Mouse (Mus musculus) heart, embryonic 11.5 days (tissue): ENCODE results near the gene Snx4. TPM values are rescaled to one million over a fixed set of nuclear protein-coding genes. Genes with fewer than 3 reads are reported as not detected.

Experiments
- ATAC-seq: fragments of 200-750 bp; cut with Nextera tagmentation; replicated peaks from 2 replicates; pipeline ENCODE4 v1.8.0; 2017; ENCODE audit warnings: moderate library complexity; ENCODE audit not compliant: insufficient number of reproducible peaks, low FRiP score, low TSS enrichment
- H3K27ac ChIP-seq: fragments of 300-500 bp; sonication (generic); 2 replicates; pipeline ENCODE4 v1.5.1; 2014; ENCODE audit warnings: mild to moderate bottlenecking, low read depth, low read length
- H3K27me3 ChIP-seq: fragments of 300-500 bp; sonication (generic); 2 replicates; pipeline ENCODE4 v1.6.1; 2014; ENCODE audit warnings: mild to moderate bottlenecking, low read length, mixed read lengths; ENCODE audit not compliant: control insufficient read depth, insufficient read depth
- H3K36me3 ChIP-seq: fragments of 300-500 bp; sonication (generic); 2 replicates; pipeline ENCODE4 v1.6.1; 2014; ENCODE audit warnings: mild to moderate bottlenecking, low read length, moderate library complexity, mixed read lengths; ENCODE audit not compliant: control insufficient read depth, insufficient read depth
- H3K4me1 ChIP-seq: fragments of 300-500 bp; sonication (generic); 2 replicates; pipeline ENCODE4 v1.6.1; 2014; ENCODE audit warnings: low read length; ENCODE audit not compliant: control insufficient read depth, insufficient read depth
- H3K4me2 ChIP-seq: fragments of 300-500 bp; sonication (generic); 2 replicates; pipeline ENCODE4 v1.6.1; 2014; ENCODE audit warnings: mild to moderate bottlenecking, moderate library complexity
- H3K4me3 ChIP-seq: fragments of 300-500 bp; sonication (generic); 2 replicates; pipeline ENCODE4 v1.5.1; 2014; ENCODE audit warnings: low read depth, low read length
- H3K9ac ChIP-seq: fragments of 300-500 bp; sonication (generic); 2 replicates; pipeline ENCODE4 v1.6.1; 2014; ENCODE audit warnings: mild to moderate bottlenecking, low read depth, low read length, moderate library complexity
- H3K9me3 ChIP-seq: fragments of 300-500 bp; sonication (generic); replicated peaks from 2 replicates; pipeline ENCODE4 v1.6.1; 2016; ENCODE audit warnings: low read length; ENCODE audit not compliant: control insufficient read depth
- WGBS: fragments of 180-500 bp; shearing (Covaris S2); extraction: QIAGEN DNeasy Blood & Tissue Kit; methylation state at CpG from one replicate; pipeline ENCODE4 v1.1.7; 2014; ENCODE audit not compliant: insufficient replicate concordance; 5-methylcytosine and 5-hydroxymethylcytosine counted together
- polyA plus RNA-seq: library from polyadenylated mRNA; unstranded; fragments of >200 nt; fragmentation: Nextera tagmentation; extraction: Ambion mirVana; gene quantifications from 2 replicates; pipeline ENCODE4 v1.2.1, GENCODE M21; 2014

Gene Snx4
- polyA plus RNA-seq, 1 experiment from 2014 or later = 75.2 TPM

DNA sequence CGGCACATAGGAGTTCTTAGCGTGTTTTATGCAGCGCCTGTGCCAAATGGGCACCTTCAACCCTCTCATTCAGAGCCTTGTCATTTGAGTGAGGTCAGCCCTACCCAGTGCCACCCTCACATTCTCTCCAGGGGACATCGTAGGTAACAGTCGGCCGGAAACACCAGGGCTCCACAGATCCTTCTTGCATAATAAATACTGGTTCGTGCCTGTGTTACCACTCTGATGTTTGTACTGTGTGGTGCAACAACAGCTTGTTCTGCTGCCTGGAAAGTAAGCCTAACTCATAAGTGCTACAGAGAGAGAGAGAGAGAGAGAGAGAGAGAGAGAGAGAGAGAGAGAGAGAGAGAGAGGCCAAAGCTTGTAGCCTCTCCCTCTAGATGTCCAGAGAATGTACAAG, 66.8 kb downstream of the Snx4 start:
- Histone ChIP-seq H3K36me3 (no peaks in the 10 kb centered on the region), H3K27me3 (no peaks in the 10 kb centered on the region), H3K9me3 (no peaks in the 10 kb centered on the region), H3K4me3 (no peak overlapping the region), H3K9ac (no peak overlapping the region), H3K4me2 (no peak overlapping the region), H3K27ac (no peak overlapping the region), H3K4me1 (0 out of 2 replicates have a peak, but pooled peaks cover 2% of the 10 kb centered on the region)
- WGBS = 89% methylated on average over 7 of the region's 7 CpGs
- ATAC-seq = no peak

DNA sequence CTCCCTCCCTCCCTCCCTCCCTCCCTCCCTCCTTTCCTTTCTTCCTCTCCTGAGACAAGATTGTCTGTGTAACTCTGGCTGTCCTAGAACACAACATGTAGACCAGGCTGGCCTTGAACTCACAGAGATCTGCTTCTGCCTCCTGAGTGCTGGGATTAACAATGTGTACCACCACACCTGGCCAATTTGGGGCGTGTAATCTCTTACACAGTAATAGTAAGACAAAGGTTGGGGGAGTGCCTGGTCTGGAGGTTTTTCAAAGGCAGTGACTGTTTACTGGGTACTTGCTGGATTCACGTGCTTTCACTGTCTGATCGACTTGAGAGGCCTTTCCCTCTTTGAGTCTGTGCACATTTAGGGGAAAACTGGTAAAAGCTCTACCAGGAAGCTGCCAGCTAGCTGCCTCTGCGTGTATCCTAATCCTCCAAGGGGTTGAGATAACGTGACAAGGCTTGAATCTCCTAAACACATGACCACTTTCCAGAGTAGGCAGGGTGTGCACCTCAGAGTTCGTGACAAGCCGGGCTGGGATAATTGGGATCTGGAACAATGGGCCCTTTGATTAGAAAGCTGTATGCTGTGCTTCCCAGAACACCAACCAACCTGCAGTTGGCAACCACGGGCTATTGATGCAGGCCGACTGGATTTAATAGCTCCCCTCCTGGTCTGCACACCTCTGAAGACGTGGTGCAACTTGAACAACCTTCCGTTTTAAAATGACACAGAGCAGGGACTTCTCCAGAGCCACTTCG, 74.6 kb downstream of the Snx4 start:
- H3K9ac ChIP-seq = no peak overlapping the region
- no peak for ATAC-seq
- H3K4me2 ChIP-seq = no peak overlapping the region
- 50% methylated on average over 12 of the region's 12 CpGs for WGBS
- no peaks in the 10 kb centered on the region for H3K27me3 ChIP-seq
- no peak overlapping the region for H3K4me3 ChIP-seq
- H3K27ac ChIP-seq = no peak overlapping the region
- H3K36me3 ChIP-seq = no peaks in the 10 kb centered on the region
- no peaks in the 10 kb centered on the region for H3K9me3 ChIP-seq
- no peaks in the 10 kb centered on the region for H3K4me1 ChIP-seq

DNA sequence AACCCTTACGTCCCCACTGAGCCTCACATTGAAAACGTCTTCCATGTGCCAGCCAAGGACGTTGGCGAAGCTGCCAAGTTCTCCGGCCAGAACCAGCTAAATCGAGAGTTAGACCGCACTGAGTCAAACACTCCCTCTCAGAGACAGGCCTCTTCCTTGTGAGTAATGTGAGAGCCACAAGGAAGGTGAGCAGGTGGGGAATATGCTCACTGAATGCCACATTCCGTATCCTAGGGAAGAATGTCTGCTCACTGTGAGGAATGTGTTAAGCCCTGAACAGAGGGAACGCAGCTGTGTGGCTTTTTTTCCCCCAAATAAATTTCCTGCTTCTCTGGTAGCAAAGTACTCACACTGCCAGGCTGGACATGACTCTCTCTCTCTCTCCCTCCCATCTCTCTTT, 75.3 kb downstream of the Snx4 start:
- Histone ChIP-seq H3K27me3 (no peaks in the 10 kb centered on the region), H3K27ac (no peak overlapping the region), H3K9ac (no peak overlapping the region), H3K4me1 (no peaks in the 10 kb centered on the region), H3K36me3 (no peaks in the 10 kb centered on the region), H3K9me3 (no peaks in the 10 kb centered on the region), H3K4me2 (no peak overlapping the region), H3K4me3 (no peak overlapping the region)
- WGBS = 69% methylated on average over 9 of the region's 9 CpGs
- no peak for ATAC-seq

DNA sequence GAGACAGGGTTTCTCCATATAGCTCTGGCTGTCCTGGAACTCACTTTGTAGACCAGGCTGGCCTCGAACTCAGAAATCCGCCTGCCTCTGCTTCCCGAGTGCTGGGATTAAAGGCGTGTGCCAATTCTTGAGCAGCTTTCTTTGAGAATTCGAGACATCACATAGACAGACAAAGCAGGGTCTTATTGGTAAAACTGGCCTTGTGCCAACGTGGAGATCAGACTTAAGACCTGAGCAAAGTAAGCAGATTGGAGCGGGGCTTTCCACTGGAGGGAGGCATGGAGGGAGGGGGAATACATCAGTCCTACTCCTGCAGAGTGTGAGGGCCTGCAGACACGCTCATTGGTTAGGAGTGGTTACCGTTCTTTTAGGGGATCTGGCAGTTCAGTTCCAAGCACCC, 75.9 kb downstream of the Snx4 start:
- H3K4me3 ChIP-seq = no peak overlapping the region
- no peaks in the 10 kb centered on the region for H3K4me1 ChIP-seq
- H3K9ac ChIP-seq = no peak overlapping the region
- H3K36me3 ChIP-seq = no peaks in the 10 kb centered on the region
- H3K27ac ChIP-seq = no peak overlapping the region
- H3K9me3 ChIP-seq = no peaks in the 10 kb centered on the region
- no peak for ATAC-seq
- no peaks in the 10 kb centered on the region for H3K27me3 ChIP-seq
- no peak overlapping the region for H3K4me2 ChIP-seq
- WGBS = 78% methylated on average over 9 of the region's 9 CpGs

DNA sequence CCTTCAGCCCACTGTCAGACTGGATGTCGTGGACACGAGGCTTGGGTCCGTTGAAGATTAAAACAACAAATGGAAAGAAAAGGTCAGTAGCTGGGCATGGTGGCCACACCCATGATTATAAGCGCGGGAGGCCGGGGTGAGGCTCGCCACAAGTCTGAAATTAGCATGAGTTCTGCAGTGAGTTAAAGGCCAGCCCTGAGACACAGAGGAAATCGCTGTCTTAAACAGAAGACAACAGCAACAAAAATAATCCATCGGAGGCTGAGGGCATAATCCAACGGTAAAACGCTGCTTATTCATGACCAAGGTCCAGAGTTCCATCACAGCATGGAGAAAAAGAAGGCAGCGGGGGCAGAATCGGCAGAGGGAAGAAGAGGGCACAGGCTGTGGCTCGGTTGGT, 81.8 kb downstream of the Snx4 start:
- Histone ChIP-seq H3K27ac (no peak overlapping the region), H3K27me3 (no peaks in the 10 kb centered on the region), H3K36me3 (no peaks in the 10 kb centered on the region), H3K4me3 (no peak overlapping the region), H3K4me1 (peaks cover 5% of the 10 kb centered on the region), H3K9ac (no peak overlapping the region), H3K9me3 (no peaks in the 10 kb centered on the region), H3K4me2 (no peak overlapping the region)
- ATAC-seq = no peak
- 79% methylated on average over 14 of the region's 14 CpGs for WGBS

DNA sequence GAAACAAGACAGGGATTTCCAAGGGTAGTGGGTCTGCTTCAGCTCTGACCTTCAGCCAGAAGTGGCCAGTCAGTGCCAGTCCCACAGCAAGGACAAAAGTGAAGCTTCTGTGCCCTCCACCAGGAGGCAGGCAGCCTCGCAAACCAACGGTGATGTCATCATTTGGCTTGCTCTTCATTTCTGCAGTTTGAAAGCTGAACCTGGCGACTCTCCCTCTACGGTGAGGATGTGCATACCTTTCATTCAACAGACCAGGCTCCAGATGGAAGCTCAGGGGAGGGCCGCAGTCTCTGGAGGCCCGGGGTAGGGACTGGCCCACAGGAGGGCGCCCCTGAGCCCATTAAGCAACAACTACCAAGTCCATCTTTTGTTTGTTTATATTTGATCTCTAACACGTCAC, 85.9 kb downstream of the Snx4 start:
- H3K36me3 ChIP-seq = no peaks in the 10 kb centered on the region
- no peak overlapping the region for H3K9ac ChIP-seq
- H3K4me3 ChIP-seq = no peak overlapping the region
- ATAC-seq = no peak
- H3K4me1 ChIP-seq = peaks cover 5% of the 10 kb centered on the region
- 7% methylated on average over 8 of the region's 8 CpGs for WGBS
- H3K9me3 ChIP-seq = no peaks in the 10 kb centered on the region
- H3K4me2 ChIP-seq = peak overlapping the region; percentile 29
- 0 out of 2 replicates have a peak overlapping the region, but pooled peaks have one; percentile 10 for H3K27ac ChIP-seq
- no peaks in the 10 kb centered on the region for H3K27me3 ChIP-seq

DNA sequence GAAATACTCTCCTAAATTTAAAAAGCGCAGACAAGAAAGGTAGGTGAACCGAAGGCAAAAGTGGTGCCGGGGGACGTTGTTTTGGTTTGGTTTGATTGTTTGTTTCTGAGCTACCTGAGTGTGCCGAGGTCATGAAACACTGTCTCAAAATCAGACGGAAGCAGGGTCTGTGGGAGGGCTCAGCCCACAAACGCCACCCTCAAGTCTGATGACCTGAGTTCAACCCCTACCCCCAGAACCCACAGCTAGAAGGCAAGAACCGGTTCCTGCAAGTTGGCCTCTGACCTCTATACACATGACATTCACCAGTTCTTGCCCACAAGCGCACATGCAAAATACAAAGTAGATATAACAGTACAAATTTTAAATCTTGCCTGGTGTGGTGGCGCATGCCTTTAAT, 86.4 kb downstream of the Snx4 start:
- peak overlapping the region; percentile 29 for H3K4me2 ChIP-seq
- no peak overlapping the region for H3K4me3 ChIP-seq
- H3K4me1 ChIP-seq = peaks cover 5% of the 10 kb centered on the region
- ATAC-seq = no peak
- H3K9ac ChIP-seq = no peak overlapping the region
- H3K27ac ChIP-seq = no peak overlapping the region
- H3K27me3 ChIP-seq = no peaks in the 10 kb centered on the region
- H3K36me3 ChIP-seq = no peaks in the 10 kb centered on the region
- no peaks in the 10 kb centered on the region for H3K9me3 ChIP-seq
- WGBS = 77% methylated on average over 10 of the region's 10 CpGs

DNA sequence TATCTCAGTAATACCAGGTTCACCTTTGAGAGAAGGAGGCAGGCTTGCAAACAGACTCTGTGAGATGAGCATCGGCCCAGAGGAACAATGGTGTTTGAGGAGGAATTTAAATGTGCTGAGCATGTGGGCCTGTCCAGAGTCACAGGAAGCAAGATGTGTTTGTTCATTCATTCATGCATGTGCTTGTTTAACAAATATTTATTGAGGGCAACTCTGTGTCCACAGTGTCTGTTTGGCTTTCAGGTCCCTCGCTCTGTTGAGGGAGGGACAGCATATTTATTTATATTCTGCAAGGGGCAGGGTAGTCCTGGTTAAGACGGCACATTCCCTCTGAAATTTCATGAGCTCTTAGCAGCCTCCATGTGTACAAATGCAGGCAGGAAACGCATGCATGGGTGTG, 87.2 kb downstream of the Snx4 start:
- H3K4me2 ChIP-seq = no peak overlapping the region
- no peaks in the 10 kb centered on the region for H3K27me3 ChIP-seq

DNA sequence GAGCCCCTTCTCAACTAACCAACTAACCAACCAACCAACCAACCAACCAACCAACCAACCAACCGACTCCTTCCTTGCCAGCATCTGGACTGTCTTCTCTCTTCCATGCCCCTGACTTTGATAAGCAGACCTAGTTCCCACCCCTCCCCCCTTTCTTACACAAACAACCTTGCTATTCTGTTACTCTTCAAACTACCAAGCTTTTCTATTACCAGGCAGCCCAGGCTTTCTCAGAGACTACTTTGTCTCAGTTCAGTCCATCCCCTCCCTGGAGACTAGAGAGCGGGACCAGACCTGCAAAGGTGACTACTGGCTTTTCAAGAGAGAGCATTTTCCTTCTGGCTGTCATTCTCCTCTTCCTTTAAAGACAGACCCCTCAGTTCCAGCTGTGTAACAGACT, 88.2 kb downstream of the Snx4 start:
- Histone ChIP-seq H3K9ac (no peak overlapping the region), H3K27me3 (no peaks in the 10 kb centered on the region), H3K4me1 (peaks cover 5% of the 10 kb centered on the region), H3K4me2 (no peak overlapping the region), H3K27ac (no peak overlapping the region), H3K4me3 (no peak overlapping the region), H3K36me3 (no peaks in the 10 kb centered on the region), H3K9me3 (no peaks in the 10 kb centered on the region)
- WGBS = 63% methylated on average over 2 of the region's 2 CpGs
- no peak for ATAC-seq

More for the DNA sequence above, 87.2 kb downstream of the Snx4 start:
- no peak for ATAC-seq
- Histone ChIP-seq H3K27ac (0 out of 2 replicates have a peak overlapping the region, but pooled peaks have one; percentile 6), H3K9me3 (no peaks in the 10 kb centered on the region), H3K4me3 (no peak overlapping the region), H3K4me1 (peaks cover 5% of the 10 kb centered on the region), H3K9ac (no peak overlapping the region), H3K36me3 (no peaks in the 10 kb centered on the region)
- WGBS = 56% methylated on average over 4 of the region's 4 CpGs
